Mouse (Mus musculus) lung, adult 18-20 months (tissue): ENCODE data around the gene Trim72.

Experiments used
- DNase-seq, 2 experiments: peaks; one replicate each; pipeline ENCODE4 v3.0.0; 2022; ENCODE audit warnings: mixed read lengths in 2 of 2

The Trim72 gene

GRCm38 (mm10) chr7:128056917-128057444 is 53.2 kb downstream of the Trim72 start:
- DNase-seq, result no peak

- no peak for DNase-seq
Observed at GRCm38 (mm10) chr7:128057860-128058259, 54.1 kb downstream of the Trim72 start.

GRCm38 (mm10) chr7:128058576-128058975 is 54.8 kb downstream of the Trim72 start:
- no peak for DNase-seq

- no peak for DNase-seq
Observed at GRCm38 (mm10) chr7:128059091-128059490, 55.3 kb downstream of the Trim72 start.
